Mouse (Mus musculus) brain, embryonic 14.5 days (tissue): ENCODE results near the gene Otx2. TPM values are rescaled to one million over a fixed set of nuclear protein-coding genes. Genes with fewer than 3 reads are reported as not detected.

Experiments
- DNase-seq: peaks from one replicate; pipeline ENCODE4 v3.0.0-alpha.2; 2011; ENCODE audit warnings: low read depth
- CTCF ChIP-seq: fragments of 200-500 bp; IDR thresholded peaks from 2 replicates; pipeline ENCODE4 v1.5.1; 2012; ENCODE audit warnings: inconsistent platforms, mild to moderate bottlenecking, moderate library complexity, borderline replicate concordance; ENCODE audit not compliant: insufficient read depth, insufficient read length; ENCODE audit errors: extremely low read depth
- POLR2A ChIP-seq: fragments of 200-500 bp; IDR thresholded peaks from 2 replicates; pipeline ENCODE4 v1.6.1; 2012; ENCODE audit warnings: mild to moderate bottlenecking, inconsistent platforms, borderline replicate concordance; ENCODE audit not compliant: poor library complexity, insufficient read depth, insufficient read length, severe bottlenecking; ENCODE audit errors: extremely low read depth
- polyA plus RNA-seq: library from polyadenylated mRNA; depleted of rRNA; stranded (reverse); fragments of >200 nt; gene quantifications from 2 replicates; pipeline ENCODE4 v1.2.3, GENCODE M21; 2012

Otx2 gene
- polyA plus RNA-seq, 1 experiment = 65.6 TPM

- DNase-seq = peak; percentile 73
Measured at GRCm38 (mm10) chr14:48668051-48668481, 5.6 kb downstream of the Otx2 start.

GRCm38 (mm10) chr14:48667396-48667795 lies 6.2 kb downstream of the Otx2 start:
- DNase-seq = peak; percentile 89

More at GRCm38 (mm10) chr14:48668051-48668481, 5.6 kb downstream of the Otx2 start:
- no peak for TF ChIP-seq POLR2A
- no peak for TF ChIP-seq CTCF

GRCm38 (mm10) chr14:48666771-48667170 lies 6.8 kb downstream of the Otx2 start:
- peak; percentile 59 for DNase-seq
- TF ChIP-seq CTCF = no peak
- no peak for TF ChIP-seq POLR2A

More at GRCm38 (mm10) chr14:48667396-48667795, 6.2 kb downstream of the Otx2 start:
- TF ChIP-seq POLR2A (no peak), CTCF (no peak)

- peak; percentile 67 for DNase-seq
- TF ChIP-seq CTCF = no peak
- TF ChIP-seq POLR2A = no peak
Measured at GRCm38 (mm10) chr14:48665816-48666661, 7.6 kb downstream of the Otx2 start.

GRCm38 (mm10) chr14:48664841-48665815 lies 8.5 kb downstream of the Otx2 start:
- peak; percentile 80 for DNase-seq
- no peak for TF ChIP-seq POLR2A
- no peak for TF ChIP-seq CTCF

- TF ChIP-seq POLR2A (no peak), CTCF (no peak)
- DNase-seq = peak; percentile 60
Measured at GRCm38 (mm10) chr14:48664001-48664810, 9.4 kb downstream of the Otx2 start.

GRCm38 (mm10) chr14:48663531-48663930 lies 10.1 kb downstream of the Otx2 start:
- TF ChIP-seq POLR2A = no peak
- no peak for TF ChIP-seq CTCF
- DNase-seq = no peak

- TF ChIP-seq POLR2A (no peak), CTCF (no peak)
- DNase-seq = peak; percentile 85
Measured at GRCm38 (mm10) chr14:48662568-48663236, 10.9 kb downstream of the Otx2 start.

- peak; percentile 59 for DNase-seq
- TF ChIP-seq CTCF (no peak), POLR2A (no peak)
Measured at GRCm38 (mm10) chr14:48661646-48662567, 11.7 kb downstream of the Otx2 start.

- DNase-seq = peak; percentile 14
- no peak for TF ChIP-seq POLR2A
- TF ChIP-seq CTCF = no peak
Measured at GRCm38 (mm10) chr14:48661151-48661550, 12.5 kb downstream of the Otx2 start.
